Mouse (Mus musculus) urinary bladder, postnatal 4 days (tissue): Measurements from ENCODE around the gene Rxfp3.

ENCODE experiments used
- DNase-seq, 2 experiments: peaks; one replicate each; pipeline ENCODE4 v3.0.0; 2021 to 2022; ENCODE audit warnings: low spot score in 2 of 2

Gene Rxfp3

GRCm38 (mm10) chr15:11037711-11038110 lies at the start of gene Rxfp3:
Rxfp3 (minus strand) TSS chr15:11037991.
- no peak for DNase-seq

GRCm38 (mm10) chr15:11084993-11085365 lies 47.2 kb upstream of the Rxfp3 start:
- no peak for DNase-seq

GRCm38 (mm10) chr15:11084241-11084992 lies 46.6 kb upstream of the Rxfp3 start:
- no peak for DNase-seq

- no peak for DNase-seq
Measured at GRCm38 (mm10) chr15:11083678-11084077, 45.9 kb upstream of the Rxfp3 start.

- no peak for DNase-seq
Measured at GRCm38 (mm10) chr15:11082961-11083569, 45.3 kb upstream of the Rxfp3 start.

GRCm38 (mm10) chr15:11075726-11076361 lies 38.1 kb upstream of the Rxfp3 start:
- no peak for DNase-seq

- no peak for DNase-seq
Measured at GRCm38 (mm10) chr15:11067891-11068290, 30.1 kb upstream of the Rxfp3 start.

- no peak for DNase-seq
Measured at GRCm38 (mm10) chr15:11066299-11066698, 28.5 kb upstream of the Rxfp3 start.

- no peak for DNase-seq
Measured at GRCm38 (mm10) chr15:11065528-11066171, 27.9 kb upstream of the Rxfp3 start.

- peak; percentile 78 for DNase-seq
Measured at GRCm38 (mm10) chr15:11064558-11065411, 27.0 kb upstream of the Rxfp3 start, which contains the start of gene Adamts12. Adamts12 (plus strand) TSS chr15:11064790.

GRCm38 (mm10) chr15:11064160-11064557 lies 26.4 kb upstream of the Rxfp3 start:
- no peak for DNase-seq

- DNase-seq, result no peak
Measured at GRCm38 (mm10) chr15:11062903-11063302, 25.1 kb upstream of the Rxfp3 start.

GRCm38 (mm10) chr15:11054440-11055080 lies 16.8 kb upstream of the Rxfp3 start:
- no peak for DNase-seq

- no peak for DNase-seq
Measured at GRCm38 (mm10) chr15:11053678-11054439, 16.1 kb upstream of the Rxfp3 start.

GRCm38 (mm10) chr15:11042828-11043227 lies 5.0 kb upstream of the Rxfp3 start:
- DNase-seq, result no peak

- no peak for DNase-seq
Measured at GRCm38 (mm10) chr15:11041229-11041628, 3.4 kb upstream of the Rxfp3 start.

GRCm38 (mm10) chr15:11040067-11040466 lies 2.3 kb upstream of the Rxfp3 start:
- DNase-seq, result no peak

GRCm38 (mm10) chr15:11038476-11038875 lies 685 bp upstream of the Rxfp3 start:
- no peak for DNase-seq

- no peak for DNase-seq
Measured at GRCm38 (mm10) chr15:11037376-11037695, 455 bp downstream of the Rxfp3 start.
